Mouse (Mus musculus) heart, embryonic 11.5 days (tissue): ENCODE data around the gene Plaur. TPM values are rescaled to one million over a fixed set of nuclear protein-coding genes. Genes with fewer than 3 reads are reported as not detected.

ENCODE experiments used
- ATAC-seq: fragments of 200-750 bp; cut with Nextera tagmentation; replicated peaks from 2 replicates; pipeline ENCODE4 v1.8.0; 2017; ENCODE audit warnings: moderate library complexity; ENCODE audit not compliant: insufficient number of reproducible peaks, low FRiP score, low TSS enrichment
- H3K27ac ChIP-seq: fragments of 300-500 bp; sonication (generic); 2 replicates; pipeline ENCODE4 v1.5.1; 2014; ENCODE audit warnings: mild to moderate bottlenecking, low read depth, low read length
- H3K27me3 ChIP-seq: fragments of 300-500 bp; sonication (generic); 2 replicates; pipeline ENCODE4 v1.6.1; 2014; ENCODE audit warnings: mild to moderate bottlenecking, low read length, mixed read lengths; ENCODE audit not compliant: control insufficient read depth, insufficient read depth
- H3K36me3 ChIP-seq: fragments of 300-500 bp; sonication (generic); 2 replicates; pipeline ENCODE4 v1.6.1; 2014; ENCODE audit warnings: mild to moderate bottlenecking, low read length, moderate library complexity, mixed read lengths; ENCODE audit not compliant: control insufficient read depth, insufficient read depth
- H3K4me1 ChIP-seq: fragments of 300-500 bp; sonication (generic); 2 replicates; pipeline ENCODE4 v1.6.1; 2014; ENCODE audit warnings: low read length; ENCODE audit not compliant: control insufficient read depth, insufficient read depth
- H3K4me2 ChIP-seq: fragments of 300-500 bp; sonication (generic); 2 replicates; pipeline ENCODE4 v1.6.1; 2014; ENCODE audit warnings: mild to moderate bottlenecking, moderate library complexity
- H3K4me3 ChIP-seq: fragments of 300-500 bp; sonication (generic); 2 replicates; pipeline ENCODE4 v1.5.1; 2014; ENCODE audit warnings: low read depth, low read length
- H3K9ac ChIP-seq: fragments of 300-500 bp; sonication (generic); 2 replicates; pipeline ENCODE4 v1.6.1; 2014; ENCODE audit warnings: mild to moderate bottlenecking, low read depth, low read length, moderate library complexity
- H3K9me3 ChIP-seq: fragments of 300-500 bp; sonication (generic); replicated peaks from 2 replicates; pipeline ENCODE4 v1.6.1; 2016; ENCODE audit warnings: low read length; ENCODE audit not compliant: control insufficient read depth
- WGBS: fragments of 180-500 bp; shearing (Covaris S2); extraction: QIAGEN DNeasy Blood & Tissue Kit; methylation state at CpG from one replicate; pipeline ENCODE4 v1.1.7; 2014; ENCODE audit not compliant: insufficient replicate concordance; 5-methylcytosine and 5-hydroxymethylcytosine counted together
- polyA plus RNA-seq: library from polyadenylated mRNA; unstranded; fragments of >200 nt; fragmentation: Nextera tagmentation; extraction: Ambion mirVana; gene quantifications from 2 replicates; pipeline ENCODE4 v1.2.1, GENCODE M21; 2014

The Plaur gene
- polyA plus RNA-seq, 1 experiment from 2014 or later = 6.9 TPM

DNA sequence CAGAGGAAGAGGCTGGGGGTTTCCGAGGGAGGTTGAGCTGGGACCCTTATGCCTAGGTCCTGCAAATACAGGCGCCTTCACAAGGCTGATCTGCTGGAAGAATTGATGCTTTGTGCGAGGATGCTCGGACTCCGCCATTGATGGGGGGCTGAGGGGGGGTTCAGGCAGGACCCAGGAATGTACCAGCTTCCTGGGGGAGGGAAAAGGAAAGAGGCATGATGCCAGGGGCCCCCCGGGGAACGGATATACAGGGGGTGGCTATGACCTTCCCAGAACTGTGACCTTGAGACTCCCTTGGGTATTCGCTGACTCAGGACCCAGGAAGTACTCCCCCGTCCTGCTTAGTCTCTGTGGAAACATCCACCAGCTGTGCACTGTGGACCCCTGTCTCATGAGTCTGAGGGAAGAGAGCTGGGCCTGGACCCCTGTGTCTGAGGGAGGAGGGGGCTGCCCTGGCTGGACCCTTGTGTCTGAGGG lies 24.4 kb downstream of the Plaur start:
- no peaks in the 10 kb centered on the region for H3K9me3 ChIP-seq
- no peak overlapping the region for H3K9ac ChIP-seq
- H3K27me3 ChIP-seq = peaks cover 33% of the 10 kb centered on the region
- H3K27ac ChIP-seq = no peak overlapping the region
- H3K4me3 ChIP-seq = no peak overlapping the region
- 0 out of 2 replicates have a peak, but pooled peaks have one; percentile 1 for ATAC-seq
- WGBS = 52% methylated on average over 9 of the region's 9 CpGs
- H3K36me3 ChIP-seq = no peaks in the 10 kb centered on the region
- H3K4me1 ChIP-seq = no peaks in the 10 kb centered on the region; the same call in 1 of the 2 replicates
- no peak overlapping the region for H3K4me2 ChIP-seq

DNA sequence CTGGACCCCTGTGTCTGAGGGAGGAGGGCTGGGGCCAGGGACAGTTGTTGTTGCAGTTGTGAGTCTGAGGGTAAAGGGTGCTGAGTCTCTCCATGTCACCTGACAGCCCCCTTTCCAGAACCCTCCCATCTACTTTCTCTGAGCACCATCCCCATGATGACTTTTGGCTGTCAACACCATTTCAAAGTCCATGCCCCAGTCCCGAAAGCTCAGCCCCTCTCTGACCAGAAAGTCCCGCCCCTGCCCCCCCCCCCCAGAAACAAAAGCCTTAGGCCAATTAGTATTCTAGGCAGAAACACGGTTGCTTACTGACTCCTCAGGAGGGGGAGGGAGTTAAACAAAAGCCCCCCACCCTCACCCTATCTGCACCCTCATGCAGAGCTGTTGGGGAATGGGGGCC lies 25.1 kb downstream of the Plaur start:
- 34% methylated on average over 3 of the region's 3 CpGs for WGBS
- H3K4me2 ChIP-seq = no peak overlapping the region
- no peak for ATAC-seq
- H3K9me3 ChIP-seq = no peaks in the 10 kb centered on the region
- no peak overlapping the region for H3K9ac ChIP-seq
- H3K36me3 ChIP-seq = no peaks in the 10 kb centered on the region
- H3K4me3 ChIP-seq = no peak overlapping the region
- peaks cover 27% of the 10 kb centered on the region for H3K27me3 ChIP-seq
- H3K27ac ChIP-seq = no peak overlapping the region
- H3K4me1 ChIP-seq = no peaks in the 10 kb centered on the region

DNA sequence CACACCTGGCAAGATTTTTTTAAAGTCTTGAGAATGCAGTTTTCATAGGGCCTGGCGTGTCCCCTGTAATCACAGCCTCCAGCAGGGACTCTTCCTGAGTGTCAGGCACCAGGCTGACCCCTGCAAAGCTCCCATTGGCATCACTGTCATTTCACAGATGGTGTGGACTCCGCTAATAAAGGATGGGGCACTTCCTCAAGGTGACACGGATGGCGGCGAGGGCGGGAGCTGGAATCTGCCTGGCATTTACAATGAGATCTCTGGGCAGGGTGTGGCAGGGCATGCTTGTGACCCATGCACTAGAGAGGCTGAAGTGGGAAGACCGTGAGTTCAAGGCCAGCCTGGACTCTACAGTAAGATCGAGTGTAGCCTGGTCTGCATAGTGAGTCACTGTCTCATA lies 26.0 kb downstream of the Plaur start:
- no peak for ATAC-seq
- Histone ChIP-seq H3K4me3 (no peak overlapping the region), H3K4me2 (no peak overlapping the region), H3K4me1 (no peaks in the 10 kb centered on the region), H3K9ac (no peak overlapping the region), H3K36me3 (no peaks in the 10 kb centered on the region), H3K9me3 (no peaks in the 10 kb centered on the region), H3K27ac (no peak overlapping the region), H3K27me3 (peaks cover 18% of the 10 kb centered on the region)
- 78% methylated on average over 8 of the region's 8 CpGs for WGBS

DNA sequence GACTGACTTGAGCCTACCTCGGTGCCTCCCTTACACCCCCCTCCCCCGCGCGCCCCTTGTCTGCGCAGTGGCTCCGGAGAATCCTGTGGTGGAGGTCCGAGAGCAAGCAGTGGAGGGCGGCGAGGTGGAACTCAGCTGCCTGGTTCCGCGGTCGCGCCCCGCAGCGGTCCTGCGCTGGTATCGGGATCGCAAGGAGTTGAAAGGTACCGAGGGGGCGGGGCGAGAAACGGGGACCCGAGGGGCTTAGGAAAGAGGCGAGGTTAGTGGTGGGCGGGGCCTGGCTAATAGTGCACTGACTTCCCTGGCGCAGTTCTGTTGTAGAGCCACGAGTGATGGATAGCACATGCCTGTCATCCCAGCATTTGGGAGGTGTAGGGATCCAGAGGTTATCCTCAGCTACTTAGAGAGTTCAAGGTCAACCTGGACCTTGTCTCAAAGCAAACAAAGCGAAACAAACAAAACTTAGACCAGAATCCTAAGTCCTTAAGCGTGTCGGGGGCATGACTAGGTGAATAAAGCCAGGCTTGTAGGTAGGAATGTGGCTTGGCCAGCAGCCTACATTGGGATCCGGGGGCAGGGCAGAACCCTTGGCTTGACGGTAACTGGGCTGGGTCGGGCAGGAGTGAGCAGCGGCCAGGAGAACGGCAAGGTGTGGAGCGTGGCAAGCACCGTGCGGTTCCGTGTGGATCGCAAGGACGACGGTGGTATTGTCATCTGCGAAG lies 37.7 kb downstream of the Plaur start:
- H3K9me3 ChIP-seq = peaks cover 5% of the 10 kb centered on the region; the same call in 1 of the 2 replicates
- no peak for ATAC-seq
- WGBS = 8% methylated on average over 43 of the region's 43 CpGs

DNA sequence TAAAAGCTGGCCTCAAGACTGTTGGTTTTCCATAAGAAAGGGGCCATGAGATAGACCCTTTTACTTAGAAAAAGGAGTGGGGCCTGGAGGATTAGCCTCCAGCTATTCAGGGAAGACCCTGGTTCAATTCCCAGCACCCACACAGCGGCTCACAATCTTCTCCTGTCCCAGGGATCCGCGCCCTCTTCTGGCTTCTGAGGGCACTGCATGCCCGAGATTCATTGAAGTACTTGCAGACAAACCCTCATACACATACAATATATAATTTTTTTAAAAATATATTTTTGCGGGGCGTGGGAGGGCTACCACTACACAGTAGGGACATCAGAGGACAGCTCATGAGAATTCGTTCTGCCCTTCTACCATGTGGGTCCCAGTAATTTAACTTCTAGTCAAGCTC lies 38.6 kb downstream of the Plaur start:
- no peak overlapping the region for H3K27ac ChIP-seq
- 20% methylated on average over 7 of the region's 7 CpGs for WGBS
- H3K27me3 ChIP-seq = peaks cover 66% of the 10 kb centered on the region
- no peak overlapping the region for H3K4me3 ChIP-seq
- H3K36me3 ChIP-seq = no peaks in the 10 kb centered on the region
- H3K9ac ChIP-seq = no peak overlapping the region
- H3K9me3 ChIP-seq = peaks cover 5% of the 10 kb centered on the region; the same call in 1 of the 2 replicates
- H3K4me1 ChIP-seq = peaks cover 12% of the 10 kb centered on the region
- ATAC-seq = no peak
- H3K4me2 ChIP-seq = no peak overlapping the region

More for the DNA sequence above, 37.7 kb downstream of the Plaur start:
- H3K27ac ChIP-seq = no peak overlapping the region
- peak overlapping the region; percentile 66 for H3K4me2 ChIP-seq
- peaks cover 66% of the 10 kb centered on the region for H3K27me3 ChIP-seq
- peak overlapping the region; percentile 39 for H3K4me3 ChIP-seq
- 0 out of 2 replicates have a peak overlapping the region, but pooled peaks have one; percentile 46 for H3K9ac ChIP-seq
- H3K36me3 ChIP-seq = no peaks in the 10 kb centered on the region
- peaks cover 4% of the 10 kb centered on the region; the same call in 1 of the 2 replicates for H3K4me1 ChIP-seq

DNA sequence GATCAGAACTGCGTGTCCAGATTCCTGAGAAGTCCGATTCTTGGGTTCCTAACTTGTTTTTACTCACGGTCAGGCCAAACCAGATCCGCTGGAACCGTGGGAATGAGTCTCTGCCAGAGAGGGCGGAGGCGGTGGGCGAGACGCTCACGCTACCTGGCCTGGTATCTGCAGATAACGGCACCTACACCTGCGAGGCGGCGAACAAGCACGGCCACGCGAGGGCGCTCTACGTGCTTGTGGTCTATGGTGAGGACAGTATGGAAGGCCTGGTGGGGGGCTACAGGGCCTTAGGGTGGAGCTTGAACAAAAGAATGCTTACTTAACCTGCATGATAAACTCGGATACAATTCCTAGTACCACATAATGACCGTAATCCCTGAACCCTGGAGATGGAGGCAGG lies 39.2 kb downstream of the Plaur start:
- 34% methylated on average over 21 of the region's 21 CpGs for WGBS
- ATAC-seq = no peak
- no peak overlapping the region for H3K9ac ChIP-seq
- no peak overlapping the region for H3K4me3 ChIP-seq
- peaks cover 5% of the 10 kb centered on the region; the same call in 1 of the 2 replicates for H3K9me3 ChIP-seq
- H3K27ac ChIP-seq = no peak overlapping the region
- H3K4me2 ChIP-seq = no peak overlapping the region
- H3K36me3 ChIP-seq = no peaks in the 10 kb centered on the region
- peaks cover 66% of the 10 kb centered on the region for H3K27me3 ChIP-seq
- H3K4me1 ChIP-seq = peaks cover 12% of the 10 kb centered on the region

DNA sequence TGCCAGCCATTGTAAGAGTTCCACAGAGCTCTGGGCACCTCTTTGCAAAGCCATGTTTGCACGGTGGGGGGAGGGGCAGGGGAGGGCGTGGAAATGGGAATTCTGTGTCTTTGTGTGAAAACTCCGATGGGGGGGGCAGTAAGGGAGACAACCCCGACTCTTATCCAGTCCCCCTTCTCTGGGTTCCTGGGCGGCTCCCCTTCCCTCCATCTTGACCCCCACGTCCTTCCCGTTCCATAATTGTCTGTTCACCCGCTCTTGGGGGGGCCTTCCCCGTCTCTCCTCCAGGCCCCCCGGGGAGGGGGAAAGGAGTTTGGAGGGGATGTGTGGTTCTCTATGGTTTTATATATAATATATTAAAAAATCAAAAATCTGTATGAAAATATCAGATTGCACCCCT lies 41.7 kb downstream of the Plaur start:
- Histone ChIP-seq H3K36me3 (no peaks in the 10 kb centered on the region), H3K4me3 (no peak overlapping the region), H3K9me3 (peaks cover 5% of the 10 kb centered on the region; the same call in 1 of the 2 replicates), H3K27me3 (peaks cover 50% of the 10 kb centered on the region), H3K4me1 (peaks cover 12% of the 10 kb centered on the region), H3K4me2 (peak overlapping the region; percentile 24; the same call in 1 of the 2 replicates), H3K9ac (no peak overlapping the region), H3K27ac (no peak overlapping the region)
- ATAC-seq = no peak
- WGBS = 18% methylated on average over 10 of the region's 10 CpGs

DNA sequence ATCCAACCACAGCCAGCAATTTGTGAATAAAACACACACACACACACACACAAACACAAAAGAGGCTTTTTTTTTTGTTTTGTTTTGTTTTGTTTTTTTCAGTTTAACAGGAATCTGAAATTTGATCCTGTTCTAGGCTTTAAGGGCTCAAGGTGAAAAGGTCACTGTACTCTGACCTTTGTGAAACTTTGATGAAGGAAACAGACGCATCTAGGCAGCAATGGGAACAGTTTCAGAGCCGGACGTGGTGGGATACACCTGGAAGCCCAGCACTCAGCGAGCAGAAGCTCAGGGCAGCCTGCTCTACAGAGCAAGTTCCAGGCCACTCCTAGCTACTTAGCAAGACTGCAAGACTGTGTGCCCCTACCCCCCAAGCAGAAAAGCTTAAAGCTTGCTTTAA lies 42.6 kb downstream of the Plaur start:
- no peak overlapping the region for H3K27ac ChIP-seq
- 21% methylated on average over 4 of the region's 4 CpGs for WGBS

More for the DNA sequence above, 42.6 kb downstream of the Plaur start:
- H3K9me3 ChIP-seq = peaks cover 5% of the 10 kb centered on the region; the same call in 1 of the 2 replicates
- no peak overlapping the region for H3K4me2 ChIP-seq
- H3K27me3 ChIP-seq = peaks cover 41% of the 10 kb centered on the region
- H3K9ac ChIP-seq = no peak overlapping the region
- H3K4me3 ChIP-seq = no peak overlapping the region
- ATAC-seq = no peak
- H3K36me3 ChIP-seq = no peaks in the 10 kb centered on the region
- peaks cover 12% of the 10 kb centered on the region for H3K4me1 ChIP-seq
